Mouse (Mus musculus) 416B (cell line): ENCODE results near the gene Naa80.

ENCODE experiments used
- DNase-seq: peaks from one replicate; pipeline ENCODE4 v3.0.0; 2011; ENCODE audit warnings: low read depth

The Naa80 gene

DNA sequence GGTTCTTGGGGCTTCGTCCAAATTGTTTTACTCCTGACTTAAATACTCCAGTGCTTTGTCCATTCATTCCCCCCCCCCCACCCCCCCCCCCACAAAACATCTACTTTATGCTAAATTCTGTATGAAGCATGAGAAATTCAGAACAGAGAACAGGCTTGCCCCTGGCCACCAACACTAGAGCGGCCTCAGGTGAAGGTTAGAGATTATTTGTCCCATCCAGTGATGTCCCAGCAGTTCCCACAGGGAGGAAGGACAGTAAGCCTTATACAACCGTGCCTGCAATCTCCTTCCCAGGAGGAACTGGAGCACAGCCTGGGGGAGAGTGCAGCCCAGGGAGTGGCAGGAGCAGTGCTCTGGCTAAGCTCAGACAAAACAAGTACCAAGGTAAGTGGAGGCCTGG, at the start of gene Naa80:
Gene Naa80 (plus strand): TSS at position 301 of the 400 bp plus-strand sequence.
- DNase-seq = no peak

DNA sequence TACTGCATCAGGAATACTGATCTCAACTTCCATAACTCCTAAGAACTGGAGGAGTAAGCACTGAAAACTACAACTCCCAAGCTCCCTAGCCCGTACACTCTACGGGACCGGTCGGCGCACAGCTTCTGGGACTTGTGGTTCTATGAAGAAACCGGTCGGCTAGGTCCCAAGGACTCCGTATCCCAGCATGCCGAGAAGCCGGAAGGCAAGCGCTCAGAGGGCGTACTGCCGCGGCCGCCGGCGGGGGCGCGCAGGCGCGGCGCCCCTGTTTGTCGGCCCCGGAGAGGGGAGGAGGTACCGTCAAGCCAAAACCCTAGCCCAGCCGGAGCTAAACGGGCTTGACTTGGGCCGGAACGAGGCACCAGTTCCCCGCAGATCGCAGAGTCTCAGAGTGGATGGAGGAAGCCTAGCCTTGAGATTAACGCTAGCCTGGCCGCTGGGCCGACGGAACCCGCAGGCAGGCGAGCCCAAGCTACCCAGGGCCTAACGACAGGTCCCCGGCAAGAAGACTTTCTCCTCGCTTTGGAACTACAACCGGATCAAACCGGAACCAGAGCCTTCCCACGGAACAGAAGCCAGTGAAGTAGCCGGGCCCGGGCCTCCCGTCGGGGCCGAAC, 44.8 kb upstream of the Naa80 start, which contains the start of gene Tmem115:
Gene Tmem115 (plus strand): TSS at position 155 of the 617 bp plus-strand sequence.
- peak; percentile 97 for DNase-seq

DNA sequence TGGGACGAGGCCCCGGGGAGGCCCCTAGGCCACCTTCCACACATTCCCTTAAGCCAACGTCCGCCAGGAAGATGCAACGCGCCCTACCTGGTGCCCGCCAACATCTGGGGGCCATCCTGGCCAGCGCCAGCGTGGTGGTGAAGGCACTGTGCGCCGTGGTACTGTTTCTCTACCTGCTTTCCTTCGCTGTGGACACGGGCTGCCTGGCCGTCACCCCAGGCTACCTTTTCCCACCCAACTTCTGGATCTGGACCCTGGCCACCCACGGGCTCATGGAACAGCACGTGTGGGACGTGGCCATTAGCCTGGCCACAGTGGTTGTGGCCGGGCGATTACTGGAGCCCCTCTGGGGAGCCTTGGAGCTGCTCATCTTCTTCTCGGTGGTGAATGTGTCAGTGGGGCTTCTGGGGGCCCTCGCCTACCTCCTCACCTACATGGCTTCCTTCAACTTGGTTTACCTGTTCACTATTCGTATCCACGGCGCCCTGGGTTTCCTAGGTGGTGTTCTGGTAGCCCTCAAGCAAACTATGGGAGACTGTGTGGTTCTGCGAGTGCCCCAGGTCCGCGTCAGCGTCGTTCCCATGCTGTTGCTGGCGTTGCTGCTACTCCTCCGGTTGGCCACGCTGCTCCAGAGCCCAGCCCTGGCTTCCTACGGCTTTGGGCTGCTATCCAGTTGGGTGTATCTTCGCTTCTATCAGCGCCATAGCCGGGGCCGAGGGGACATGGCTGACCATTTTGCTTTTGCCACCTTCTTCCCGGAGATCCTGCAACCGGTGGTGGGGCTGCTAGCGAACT, 44.1 kb upstream of the Naa80 start:
- DNase-seq = peak; percentile 40

DNA sequence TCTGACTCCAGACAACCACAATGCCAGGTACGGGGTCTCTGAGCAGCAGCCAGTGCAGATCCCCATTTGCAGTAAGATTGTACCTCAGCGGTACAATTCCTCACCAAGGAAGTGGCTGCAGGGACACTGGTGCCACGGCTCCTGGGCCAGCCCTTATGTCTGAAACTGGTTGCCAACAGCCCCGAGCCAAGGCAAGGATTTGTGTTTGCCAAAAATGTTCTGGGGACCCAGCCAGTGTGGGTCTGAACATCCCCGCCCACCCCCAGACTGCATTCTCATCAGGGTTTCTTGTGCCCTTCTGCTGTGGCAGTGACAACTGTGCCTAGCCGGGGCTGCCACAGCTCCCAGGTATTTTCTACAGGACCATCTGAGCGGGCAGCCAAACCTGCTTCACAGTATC, 40.5 kb upstream of the Naa80 start:
- DNase-seq = no peak

DNA sequence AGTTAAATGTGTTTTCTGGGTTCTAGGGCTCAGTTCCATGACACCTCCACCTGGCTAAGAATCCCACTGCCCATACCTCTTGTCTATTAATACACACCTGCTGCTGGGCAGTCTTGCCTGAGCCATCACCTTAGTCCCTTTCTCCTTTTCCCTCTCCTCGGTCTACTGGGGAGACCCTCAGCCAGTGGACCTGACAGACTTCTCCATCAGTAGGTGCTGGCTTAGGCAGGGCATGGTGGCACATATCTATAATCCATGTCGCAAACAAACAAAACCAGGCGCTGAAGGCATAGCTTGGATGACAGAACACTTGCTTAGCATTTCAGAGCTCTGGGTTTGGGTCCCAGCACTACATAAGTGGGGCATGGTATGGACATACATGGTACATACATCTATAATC, 40.0 kb upstream of the Naa80 start:
- DNase-seq = no peak

DNA sequence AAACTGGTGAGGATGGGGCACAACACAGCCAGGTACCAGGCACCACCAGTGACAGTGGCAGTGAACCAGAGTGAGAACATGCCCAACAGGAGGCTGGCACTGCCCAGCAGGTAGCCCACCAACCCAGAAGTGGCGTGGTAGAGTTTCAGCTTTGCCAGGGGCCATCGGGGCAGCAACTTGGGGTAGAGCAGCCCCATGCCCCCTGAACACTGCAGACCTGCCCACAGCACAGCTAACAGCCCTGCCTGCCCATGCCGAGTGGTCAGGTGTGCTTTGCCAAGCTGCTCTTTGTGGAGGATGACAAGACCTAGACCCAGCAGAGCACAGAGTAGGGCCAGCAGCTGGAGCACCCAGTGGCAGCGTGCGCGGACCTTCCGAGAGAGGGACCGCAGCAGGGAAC, 38.7 kb upstream of the Naa80 start:
- DNase-seq = no peak

DNA sequence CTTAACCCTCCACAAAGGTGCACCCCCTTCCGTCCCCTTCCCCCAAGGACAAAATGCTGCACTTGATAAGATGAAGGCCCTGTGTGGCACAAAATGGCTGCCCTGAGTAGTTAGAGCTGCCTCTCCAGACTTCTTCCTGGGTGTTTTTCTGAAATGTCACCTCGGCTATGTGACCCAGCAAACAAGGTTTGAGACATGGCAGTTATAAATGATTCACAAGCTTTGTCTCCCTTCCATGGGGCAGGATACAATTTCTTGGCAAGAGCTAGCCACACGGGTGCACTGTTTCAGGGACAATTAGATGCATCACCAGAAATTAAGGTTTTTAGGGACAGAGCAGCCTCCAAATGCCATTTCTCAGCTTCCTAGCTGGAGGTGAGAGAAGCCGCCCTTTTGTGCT, 38.3 kb upstream of the Naa80 start:
- no peak for DNase-seq

DNA sequence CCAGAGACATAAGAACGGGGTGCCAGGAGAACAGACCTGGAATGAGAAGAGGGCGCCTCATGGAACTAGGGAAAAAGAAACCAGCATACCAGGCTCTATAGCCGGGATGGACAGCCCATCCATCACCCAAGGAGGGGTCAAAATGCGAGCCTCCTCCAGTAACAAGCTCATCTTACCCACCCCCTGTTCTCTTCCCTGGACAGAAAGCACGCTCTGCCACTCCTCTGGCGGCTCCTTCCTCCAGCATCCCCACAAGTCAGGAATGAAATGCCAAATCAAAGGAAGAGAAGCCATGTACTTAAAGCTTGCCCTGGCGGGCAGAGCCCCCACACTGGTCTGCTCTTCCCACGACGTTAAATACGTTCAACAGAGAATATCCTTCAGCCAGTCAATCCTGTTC, 37.7 kb upstream of the Naa80 start:
- DNase-seq = no peak

DNA sequence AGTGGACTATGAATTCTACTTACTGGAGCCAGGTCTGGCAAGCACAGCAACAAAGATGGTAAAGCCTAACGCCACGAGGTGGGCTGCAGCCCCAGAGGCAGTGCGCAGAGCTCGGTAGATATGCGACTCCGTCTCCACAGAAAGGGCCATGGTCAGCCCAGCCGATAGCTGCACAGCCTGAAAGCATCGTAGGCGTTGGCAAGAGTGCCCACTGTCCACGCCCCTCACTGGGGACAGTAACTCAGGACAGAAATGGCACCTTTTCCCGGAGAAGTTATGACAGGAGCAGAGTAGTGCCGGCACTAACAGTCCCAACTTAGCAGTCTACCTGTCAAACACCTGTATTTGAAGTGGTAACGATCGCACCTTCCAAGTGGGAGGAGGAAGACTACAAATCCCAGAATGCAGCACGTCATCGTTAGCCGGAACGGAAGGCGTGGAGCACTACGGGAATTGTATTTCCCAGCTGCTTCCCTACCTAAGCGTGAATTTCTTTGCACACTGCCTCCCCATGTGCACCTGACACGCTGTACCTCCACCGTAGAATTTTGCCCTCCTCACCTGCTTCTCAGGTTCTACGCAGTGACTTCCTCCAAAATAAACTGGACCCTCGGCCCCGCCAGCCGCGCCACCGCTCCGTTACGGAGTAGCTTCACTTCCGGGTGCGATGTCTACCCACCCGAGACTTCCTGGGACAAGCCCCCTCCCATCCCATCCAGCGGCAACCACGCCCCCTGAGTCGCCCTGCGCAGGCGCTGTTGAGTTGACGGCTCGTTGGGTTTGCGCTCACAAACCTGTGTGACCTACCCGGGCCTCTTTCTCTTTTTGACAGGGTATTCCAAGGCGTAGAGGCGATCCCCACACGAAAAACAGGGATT, 37.0 kb upstream of the Naa80 start, which contains the start of the genes Cyb561d2 and Nprl2:
Gene Cyb561d2 (minus strand): TSS at position 720 of the 878 bp plus-strand sequence.
Gene Nprl2 (plus strand): TSS at position 753 of the 878 bp plus-strand sequence.
- peak; percentile 96 for DNase-seq

DNA sequence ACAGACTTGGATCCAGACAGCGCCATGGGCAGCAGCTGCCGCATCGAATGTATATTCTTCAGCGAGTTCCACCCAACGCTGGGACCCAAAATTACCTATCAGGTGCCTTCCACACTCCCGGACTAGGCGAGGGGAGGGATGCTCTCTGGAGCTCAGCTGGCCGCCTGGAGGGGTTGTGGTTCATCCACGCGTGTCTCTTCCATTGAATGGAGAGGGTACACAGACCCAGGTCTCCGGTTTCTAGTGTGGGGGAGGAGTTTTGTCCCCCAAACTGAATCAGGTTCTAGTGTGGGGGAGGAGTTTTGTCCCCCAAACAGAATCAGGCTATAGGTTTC, 36.4 kb upstream of the Naa80 start:
- DNase-seq = no peak

DNA sequence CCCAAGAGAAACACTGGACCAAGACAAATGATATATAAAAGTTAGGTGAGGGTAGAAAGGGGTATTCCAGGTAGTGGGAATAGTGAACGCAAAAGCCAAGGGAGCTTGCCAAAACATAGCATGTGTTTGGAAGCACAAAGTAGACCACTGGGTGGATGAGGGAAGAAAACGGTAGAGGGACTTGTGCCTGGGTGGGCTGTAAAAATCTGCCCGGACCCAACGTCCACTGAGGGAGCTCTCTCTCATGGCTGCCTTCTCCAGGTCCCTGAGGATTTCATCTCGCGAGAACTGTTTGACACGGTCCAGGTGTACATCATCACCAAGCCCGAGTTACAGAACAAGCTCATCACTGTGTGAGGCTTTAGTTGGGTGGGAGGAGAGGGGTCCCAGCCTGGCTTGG, 36.0 kb upstream of the Naa80 start:
- no peak for DNase-seq

DNA sequence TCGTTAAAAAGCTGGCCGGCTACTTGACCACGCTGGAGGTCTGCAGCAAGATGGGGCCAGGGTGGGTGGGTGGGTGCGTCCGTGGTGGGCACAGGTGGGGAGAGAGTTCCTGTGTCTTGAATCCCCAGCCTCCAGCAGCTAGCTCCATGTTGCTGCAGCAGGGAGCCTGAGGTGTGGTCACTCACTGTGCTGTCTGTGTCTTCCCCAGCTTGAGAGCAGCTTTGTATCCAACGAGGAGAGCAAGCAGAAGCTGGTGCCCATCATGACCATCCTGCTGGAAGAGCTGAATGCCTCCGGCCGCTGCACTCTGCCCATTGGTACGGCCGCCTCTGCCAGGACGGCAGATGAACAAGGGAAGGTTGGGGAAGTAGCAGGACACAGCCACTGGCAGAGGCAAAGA, 35.4 kb upstream of the Naa80 start:
- DNase-seq = no peak

DNA sequence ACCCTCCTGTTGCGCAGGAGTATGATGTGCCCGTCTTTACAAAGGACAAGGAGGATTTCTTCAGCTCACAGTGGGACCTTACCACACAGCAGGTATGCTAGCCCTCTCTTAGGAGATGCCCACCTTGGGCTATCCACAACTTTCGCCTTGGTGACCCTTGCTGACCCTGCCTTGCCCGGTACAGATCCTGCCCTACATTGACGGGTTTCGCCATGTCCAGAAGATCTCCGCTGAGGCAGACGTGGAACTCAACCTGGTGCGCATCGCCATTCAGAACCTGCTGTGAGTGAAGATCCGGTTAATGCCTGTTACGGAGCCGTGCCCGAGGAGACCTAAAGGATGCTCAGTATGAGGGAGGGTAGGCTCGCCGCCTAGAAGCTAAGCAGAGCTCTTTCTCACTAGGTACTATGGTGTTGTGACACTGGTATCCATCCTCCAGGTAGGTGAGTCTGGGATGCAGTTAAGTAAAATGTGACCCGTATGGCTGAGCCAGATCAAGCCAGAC, 34.4 kb upstream of the Naa80 start:
- DNase-seq = no peak

DNA sequence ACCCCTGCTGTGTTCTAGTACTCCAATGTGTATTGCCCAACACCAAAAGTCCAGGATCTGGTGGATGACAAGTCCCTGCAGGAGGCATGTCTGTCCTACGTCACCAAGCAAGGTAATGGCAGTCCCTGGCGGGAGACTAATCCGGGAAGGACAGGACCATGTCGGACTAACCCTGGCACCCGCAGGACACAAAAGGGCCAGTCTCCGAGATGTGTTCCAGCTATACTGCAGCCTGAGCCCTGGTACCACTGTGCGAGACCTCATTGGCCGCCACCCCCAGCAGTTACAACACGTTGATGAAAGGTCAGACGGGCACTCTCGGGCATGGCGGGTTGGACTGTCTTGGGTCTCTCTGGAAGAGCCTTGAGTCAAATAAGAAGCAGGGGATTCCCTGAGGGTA, 34.0 kb upstream of the Naa80 start:
- DNase-seq = no peak

DNA sequence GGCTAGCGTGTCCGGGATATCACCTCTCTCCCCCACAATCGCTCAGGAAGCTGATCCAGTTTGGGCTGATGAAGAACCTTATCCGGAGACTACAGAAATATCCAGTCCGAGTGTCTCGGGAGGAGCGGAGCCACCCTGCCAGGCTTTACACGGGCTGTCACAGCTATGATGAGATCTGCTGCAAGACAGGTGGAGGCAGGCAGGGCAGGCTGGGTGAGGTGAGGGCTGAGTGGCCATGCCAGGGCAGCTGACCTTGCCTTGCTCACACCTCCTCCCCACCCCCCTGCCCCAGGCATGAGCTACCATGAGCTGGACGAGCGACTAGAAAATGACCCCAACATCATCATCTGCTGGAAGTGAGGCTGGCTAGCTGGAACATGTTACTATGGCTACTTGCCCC, 33.5 kb upstream of the Naa80 start:
- no peak for DNase-seq

DNA sequence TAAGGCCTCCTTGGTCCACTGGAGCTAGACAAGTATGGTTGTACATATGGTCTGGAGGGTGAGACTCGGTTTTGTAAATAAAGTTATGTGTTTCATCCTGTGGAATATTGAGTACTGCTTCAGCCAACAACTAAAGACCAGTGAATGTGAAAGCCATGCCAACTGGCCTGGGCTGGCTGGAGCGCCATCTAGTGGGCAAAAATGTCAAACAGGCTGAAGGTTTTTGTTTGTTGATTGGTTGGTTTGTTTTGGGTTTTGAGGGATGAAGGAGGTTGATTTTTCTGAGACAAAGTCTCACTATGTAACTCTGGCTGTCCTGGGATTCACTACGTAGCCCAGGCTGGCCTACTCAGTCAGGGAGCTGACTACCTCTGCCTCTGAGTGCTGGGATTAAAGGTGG, 33.1 kb upstream of the Naa80 start:
- peak; percentile 77 for DNase-seq

DNA sequence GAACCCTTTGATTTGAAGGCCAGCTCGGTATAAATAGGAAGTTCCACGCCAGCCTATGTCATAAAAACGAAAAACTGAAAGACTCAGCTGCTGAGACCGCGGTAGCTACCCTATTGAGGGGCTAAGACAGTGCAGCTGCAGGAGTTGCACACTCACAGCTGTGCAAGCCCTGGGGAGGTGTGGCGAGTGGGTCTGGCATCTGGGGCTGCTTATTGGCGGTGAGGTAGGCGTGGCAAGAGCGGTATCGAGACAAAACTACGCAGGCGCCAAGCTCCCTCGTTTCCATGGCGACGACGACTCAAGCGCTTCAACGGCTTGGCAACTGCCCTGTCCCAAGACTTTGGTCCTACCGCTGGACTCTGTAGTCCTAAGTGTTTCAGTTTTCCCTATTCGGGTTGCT, 31.7 kb upstream of the Naa80 start, which contains the start of gene Zmynd10:
Gene Zmynd10 (plus strand): TSS at position 273 of the 400 bp plus-strand sequence.
- DNase-seq = no peak

DNA sequence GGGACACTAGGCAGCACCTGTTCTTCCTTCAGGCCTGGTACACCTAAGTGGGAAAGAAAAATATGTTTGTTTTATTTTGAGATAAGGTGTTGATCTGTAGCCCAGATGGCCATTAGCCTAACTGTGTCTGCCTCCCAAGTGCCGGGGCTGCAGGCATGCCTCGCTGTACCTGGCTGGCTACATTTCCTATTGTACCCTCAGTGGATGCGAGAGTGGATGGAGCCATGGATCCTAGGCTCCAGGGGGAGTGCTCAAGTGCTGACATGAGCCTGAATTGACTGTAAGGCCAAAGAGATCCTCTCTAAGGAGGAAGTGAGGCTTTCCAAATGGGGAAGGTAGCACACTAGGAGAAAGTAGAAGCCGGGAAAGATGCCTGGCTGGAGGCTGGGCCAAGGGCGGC, 30.7 kb upstream of the Naa80 start:
- DNase-seq = no peak

DNA sequence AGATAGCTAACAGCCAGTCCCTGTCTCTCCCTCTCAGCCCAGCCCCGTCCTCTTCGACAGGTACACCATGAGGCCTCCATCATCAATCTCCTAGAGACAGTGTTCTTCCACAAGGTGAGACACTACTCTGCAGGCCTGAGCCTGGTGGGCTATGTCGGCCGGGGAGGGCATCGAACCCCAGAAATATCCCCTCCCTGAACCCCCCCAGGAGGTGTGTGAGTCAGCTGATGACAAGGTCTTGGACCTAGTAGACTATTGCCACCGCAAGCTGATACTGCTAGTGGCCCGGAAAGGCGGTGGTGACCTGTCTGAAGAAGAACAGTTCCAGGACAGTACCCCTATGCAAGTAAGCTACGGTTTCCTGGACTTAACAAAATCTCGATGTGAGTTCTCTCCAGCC, 29.9 kb upstream of the Naa80 start:
- DNase-seq = no peak

DNA sequence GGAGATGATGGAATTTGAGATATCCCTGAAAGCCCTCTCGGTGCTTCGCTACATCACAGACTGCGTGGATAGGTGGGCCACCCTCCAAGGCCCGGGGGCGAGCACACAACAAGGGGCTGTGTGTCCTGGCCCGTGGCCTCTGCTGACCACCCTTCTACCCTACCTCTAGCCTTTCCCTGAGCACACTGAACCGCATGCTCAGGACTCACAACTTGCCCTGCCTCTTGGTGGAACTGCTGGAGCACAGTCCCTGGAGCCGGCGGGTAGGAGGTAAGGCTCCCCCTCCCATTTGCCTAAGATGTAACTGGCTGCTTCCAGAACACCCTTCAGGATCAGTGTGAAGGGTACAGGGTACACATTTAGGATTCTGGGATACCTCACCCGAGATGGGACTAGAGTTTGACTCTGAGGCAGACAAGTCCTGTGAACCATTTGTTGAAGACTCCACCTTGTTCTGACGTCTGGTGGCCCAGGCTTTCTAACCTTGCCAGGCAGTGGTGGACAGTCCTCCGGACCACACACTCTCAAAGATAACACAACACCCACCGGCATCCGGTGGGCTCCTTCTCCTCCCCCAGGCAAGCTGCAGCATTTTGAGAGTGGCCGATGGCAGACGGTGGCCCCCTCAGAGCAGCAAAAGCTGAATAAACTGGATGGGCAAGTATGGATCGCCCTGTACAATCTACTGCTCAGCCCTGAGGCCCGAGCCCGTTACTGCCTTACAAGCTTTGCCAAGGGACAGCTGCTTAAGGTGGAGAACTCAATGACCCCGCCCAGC, 29.2 kb upstream of the Naa80 start:
- no peak for DNase-seq

DNA sequence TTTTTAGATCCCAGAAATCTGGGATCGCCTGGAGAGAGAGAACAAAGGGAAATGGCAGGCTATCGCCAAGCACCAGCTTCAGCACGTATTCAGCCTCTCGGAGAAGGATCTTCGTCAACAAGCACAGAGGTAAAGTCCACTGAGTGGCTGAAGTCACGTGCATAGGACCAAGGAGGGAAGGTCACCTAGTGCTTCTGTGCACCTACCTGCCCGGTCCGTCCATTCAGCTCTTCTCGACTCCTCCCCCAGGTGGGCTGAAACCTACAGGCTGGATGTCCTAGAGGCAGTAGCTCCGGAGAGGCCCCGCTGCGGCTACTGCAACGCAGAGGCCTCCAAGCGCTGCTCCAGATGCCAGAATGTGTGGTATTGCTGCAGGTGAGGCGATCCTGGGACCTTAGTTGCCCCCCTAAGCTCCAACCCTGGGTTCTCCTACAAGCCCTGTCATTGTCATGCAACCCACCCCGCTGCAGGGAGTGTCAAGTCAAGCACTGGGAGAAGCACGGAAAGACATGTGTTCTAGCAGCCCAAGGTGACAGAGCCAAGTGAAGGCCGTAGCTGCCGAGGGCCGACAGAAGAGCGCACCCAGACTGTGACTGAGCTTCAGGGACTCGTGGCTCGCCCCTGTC, 28.1 kb upstream of the Naa80 start:
- DNase-seq = no peak
